In the genomic region with DNA sequence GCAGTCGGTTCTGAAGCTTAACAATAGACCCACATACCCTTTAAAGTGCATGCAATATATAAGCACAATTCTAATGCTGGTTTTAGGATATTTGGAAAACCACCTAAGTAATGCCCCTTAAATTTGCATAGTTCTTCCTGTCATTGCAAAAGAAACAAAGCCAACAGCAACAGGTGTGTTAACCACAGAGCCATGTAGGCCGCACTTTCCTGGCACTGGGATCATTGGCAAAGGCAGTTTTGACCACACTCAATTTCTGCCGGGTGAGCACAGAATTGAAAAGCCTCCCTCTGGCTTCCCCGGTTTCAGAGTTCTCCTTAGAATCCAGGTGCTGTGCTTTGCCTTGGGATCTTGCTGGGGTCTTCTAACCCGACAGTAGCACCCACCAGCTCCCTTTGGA, we compare ENCODE assay signal across 23 mouse cellular contexts.
DNase-seq lines count a peak whose midpoint lies in the region; ATAC-seq and TF ChIP-seq lines count a peak whose summit lies in the region.
"Had no signal": no experiment of that assay in that cellular context is flagged by ENCODE, and none has a peak within 500 bp of the region (broad histone marks: within the 10 kb centered on the region; RNA-seq: fewer than 3 reads in every experiment).

No protein-coding gene starts in this region.

- H3K9me3 ChIP-seq in CH12.LX (replicated peaks; ENCODE audit: low read length): no peaks in the 10 kb centered on the region
- no peaks in the 10 kb centered on the region for H3K9me3 ChIP-seq in limb, embryonic 10.5 days (replicated peaks)
- no peaks in the 10 kb centered on the region for H3K9me3 ChIP-seq in stomach, postnatal 0 days (ENCODE audit: control insufficient read depth, low read length)
- H3K9me3 ChIP-seq: embryonic facial prominence, embryonic 10.5 days; embryonic facial prominence, embryonic 12.5 days; forebrain, embryonic 10.5 days; forebrain, embryonic 12.5 days had no signal

- dilution Hi-C loops in CH12.LX (cut with MboI; ENCODE audit: extremely low pct_ligation_motif_present, extremely low pct_unique_long_range_greater_than_20kb, low sequenced_read_pairs): no loop called here

- TF ChIP-seq EP300 in CH12.LX (IDR thresholded peaks at IDR 0.05; ENCODE audit: low read length): peak; percentile 20; the same call in 1 of the 2 replicates
- no peak for TF ChIP-seq EP300 in stomach, postnatal 0 days (optimal IDR thresholded peaks at IDR 0.05)

- peaks cover 0 to 14% of the 10 kb centered on the region in 2 experiments; a peak in 2 of 4 replicates for H3K4me1 ChIP-seq in CH12.LX (ENCODE audit: control insufficient read depth in 1 of 2, insufficient read depth in 2 of 2)
- peaks cover 19% of the 10 kb centered on the region for H3K4me1 ChIP-seq in limb, embryonic 10.5 days
- no peaks in the 10 kb centered on the region for H3K4me1 ChIP-seq in stomach, postnatal 0 days (replicated peaks; ENCODE audit: control insufficient read depth, insufficient read depth)

- H3K4me2 ChIP-seq in CH12.LX (ENCODE audit: insufficient read depth, low read depth, poor library complexity, severe bottlenecking): no peak overlapping the region
- H3K4me2 ChIP-seq in myocyte (ENCODE audit: low read depth): peak overlapping the region; percentile 13
- H3K4me2 ChIP-seq in stomach, postnatal 0 days (replicated peaks; ENCODE audit: low read depth): no peak overlapping the region
- H3K4me2 ChIP-seq: embryonic facial prominence, embryonic 12.5 days; forebrain, embryonic 12.5 days had no signal

- no peak for ATAC-seq in stomach, postnatal 0 days (ENCODE audit: low FRiP score, low TSS enrichment)
- ATAC-seq in megakaryocyte, adult 5-6 weeks (ENCODE audit: poor library complexity, severe bottlenecking): no peak
- ATAC-seq: forebrain, embryonic 14.5 days; forebrain, embryonic 16.5 days; Patski had no signal

- H3K27me3 ChIP-seq in CH12.LX (replicated peaks) (no peaks in the 10 kb centered on the region), myocyte (ENCODE audit: control insufficient read depth, insufficient read depth, insufficient read length) (no peaks in the 10 kb centered on the region)
- peaks cover 3% of the 10 kb centered on the region; the same call in 1 of the 2 replicates for H3K27me3 ChIP-seq in limb, embryonic 10.5 days (ENCODE audit: low read depth, poor library complexity, severe bottlenecking)
- H3K27me3 ChIP-seq in stomach, postnatal 0 days (ENCODE audit: control insufficient read depth, insufficient read depth, low read length): no peaks in the 10 kb centered on the region
- H3K27me3 ChIP-seq: embryonic facial prominence, embryonic 12.5 days; forebrain, embryonic 12.5 days; Patski had no signal

- no peak for TF ChIP-seq CTCF in CH12.LX (conservative IDR thresholded peaks at IDR 0.05 in 1 of 2, IDR thresholded peaks at IDR 0.05 in 1 of 2; ENCODE audit: low read depth in 2 of 2, low read length in 2 of 2)
- TF ChIP-seq CTCF in stomach, postnatal 0 days (IDR thresholded peaks at IDR 0.05; ENCODE audit: low read depth): no peak

- no peaks in the 10 kb centered on the region for H3K79me2 ChIP-seq in CH12.LX (replicated peaks; ENCODE audit: control insufficient read depth, extremely low read depth, insufficient read depth, poor library complexity, severe bottlenecking)
- H3K79me2 ChIP-seq in myocyte (ENCODE audit: control insufficient read depth, insufficient read depth): no peaks in the 10 kb centered on the region

- peak; percentile 15 to 17 for DNase-seq in cerebellum, postnatal 14 days
- no peak for DNase-seq in cerebellum, postnatal 4 days (ENCODE audit: low spot score in 2 of 2)
- no peak for DNase-seq in CH12.LX (ENCODE audit: extremely low read depth)
- no peak for DNase-seq in limb, embryonic 10.5 days (ENCODE audit: low spot score)
- no peak for DNase-seq in stomach, postnatal 0 days (ENCODE audit: low spot score)
- DNase-seq: adrenal gland, adult 8-10 months; adrenal gland, postnatal 14 days; adrenal gland, postnatal 36 days; cerebellum, adult 11-12 months; cerebellum, adult 2 months; cerebellum, adult 9-11 months; cerebellum, postnatal 36 days had no signal

- H3K9ac ChIP-seq in CH12.LX (ENCODE audit: insufficient read depth, low read depth): no peak overlapping the region
- H3K9ac ChIP-seq in stomach, postnatal 0 days (ENCODE audit: low read length): no peak overlapping the region
- H3K9ac ChIP-seq: embryonic facial prominence, embryonic 12.5 days; forebrain, embryonic 12.5 days had no signal

- H3K4me3 ChIP-seq in CH12.LX (replicated peaks in 1 of 3; ENCODE audit: low read depth in 2 of 3, low read length in 2 of 3, poor library complexity in 1 of 3): no peak overlapping the region
- H3K4me3 ChIP-seq in limb, embryonic 10.5 days: no peak overlapping the region
- no peak overlapping the region for H3K4me3 ChIP-seq in myocyte
- H3K4me3 ChIP-seq in stomach, postnatal 0 days (ENCODE audit: low read depth, low read length): no peak overlapping the region
- H3K4me3 ChIP-seq: embryonic facial prominence, embryonic 10.5 days; embryonic facial prominence, embryonic 12.5 days; erythroblast, embryonic 14.5 days; forebrain, embryonic 10.5 days; forebrain, embryonic 12.5 days had no signal

- no peak overlapping the region for H3K27ac ChIP-seq in CH12.LX (ENCODE audit: insufficient read depth, low read depth)
- H3K27ac ChIP-seq in limb, embryonic 10.5 days: 0 out of 2 replicates have a peak overlapping the region, but pooled peaks have one; percentile 30
- H3K27ac ChIP-seq in stomach, postnatal 0 days (replicated peaks): no peak overlapping the region
- H3K27ac ChIP-seq: embryonic facial prominence, embryonic 10.5 days; embryonic facial prominence, embryonic 12.5 days; forebrain, embryonic 10.5 days; forebrain, embryonic 12.5 days had no signal

- TF ChIP-seq RAD21 in CH12.LX (IDR thresholded peaks at IDR 0.05; ENCODE audit: low read depth, low read length): no peak

- no peaks in the 10 kb centered on the region for H3K36me3 ChIP-seq in CH12.LX (replicated peaks in 1 of 2; ENCODE audit: control insufficient read depth in 1 of 2, insufficient read depth in 1 of 2, low read length in 1 of 2)
- no peaks in the 10 kb centered on the region for H3K36me3 ChIP-seq in limb, embryonic 10.5 days
- H3K36me3 ChIP-seq in myocyte (ENCODE audit: control insufficient read depth, insufficient read depth): no peaks in the 10 kb centered on the region
- no peaks in the 10 kb centered on the region for H3K36me3 ChIP-seq in stomach, postnatal 0 days (ENCODE audit: control insufficient read depth, insufficient read depth, low read length)
- H3K36me3 ChIP-seq: embryonic facial prominence, embryonic 10.5 days; embryonic facial prominence, embryonic 12.5 days; forebrain, embryonic 10.5 days; G1E had no signal

- no peak overlapping the region for H3ac ChIP-seq in myocyte (ENCODE audit: control insufficient read depth, insufficient read length)

- 80% methylated on average over 5 of the region's 5 CpGs for WGBS in limb, embryonic 10.5 days
- WGBS in stomach, postnatal 0 days: 90% methylated on average over 5 of the region's 5 CpGs

- TF ChIP-seq POLR2A in CH12.LX (IDR thresholded peaks at IDR 0.05; ENCODE audit: low read depth, low read length) (no peak), myocyte (IDR thresholded peaks at IDR 0.05; ENCODE audit: insufficient read length, low read depth) (no peak)

- in situ Hi-C loops in CH12.LX (cut with MboI; ENCODE audit: low pct_ligation_motif_present, low pct_unique_long_range_greater_than_20kb, low sequenced_read_pairs): no loop called here

TF ChIP-seq in CH12.LX, 34 proteins besides CTCF, POLR2A, EP300 and RAD21:
- TF ChIP-seq MYC (IDR thresholded peaks at IDR 0.05; ENCODE audit: low read depth, low read length): no peak

TF ChIP-seq in myocyte, 11 proteins besides CTCF, POLR2A, EP300 and RAD21:
- TF ChIP-seq SRF (IDR thresholded peaks at IDR 0.05; ENCODE audit: control insufficient read depth, insufficient read length, low read depth): no peak
- TF ChIP-seq MAX (IDR thresholded peaks at IDR 0.05; ENCODE audit: low read depth): no peak
- no peak for TF ChIP-seq TCF3 (IDR thresholded peaks at IDR 0.05; ENCODE audit: insufficient read length, low read depth)
- no peak for TF ChIP-seq TCF12 (IDR thresholded peaks at IDR 0.05; ENCODE audit: insufficient read depth, poor library complexity, severe bottlenecking)
- no peak for TF ChIP-seq CEBPB (IDR thresholded peaks at IDR 0.05; ENCODE audit: insufficient read depth, poor library complexity, severe bottlenecking)
- TF ChIP-seq REST (IDR thresholded peaks at IDR 0.05; ENCODE audit: insufficient read depth, insufficient read length): no peak
- TF ChIP-seq MYOG (IDR thresholded peaks at IDR 0.05; ENCODE audit: control insufficient read depth in 1 of 3, insufficient read depth in 1 of 3, insufficient read length in 2 of 3, low read depth in 2 of 3): peak in 1 of 3 experiments; percentile 51
- peak in 2 of 3 experiments; percentile 70 to 74 for TF ChIP-seq MYOD1 (IDR thresholded peaks at IDR 0.05; ENCODE audit: control insufficient read depth in 1 of 3, insufficient read length in 2 of 3, low read depth in 2 of 3)

Comparison
In these comparisons a context has a peak if more than half of its experiments do, and no peak if none do; other contexts are left out.
1. DNase-seq: peak in cerebellum, postnatal 14 days (2 of 2); none in cerebellum, postnatal 4 days (0 of 2), CH12.LX (single experiment), limb, embryonic 10.5 days (single experiment) and stomach, postnatal 0 days (single experiment).